ENCODE assay signal across 9 mouse cellular contexts in genomic region chr19:37239096-37239495, GRCm38 (mm10). TPM values are rescaled to one million over a fixed set of nuclear protein-coding genes. Genes with fewer than 3 reads are reported as not detected.
DNase-seq lines count a peak whose midpoint lies in the region; ATAC-seq lines count a peak whose summit lies in the region.
"Had no signal": no experiment of that assay in that cellular context is flagged by ENCODE, and none has a peak within 500 bp of the region (broad histone marks: within the 10 kb centered on the region; RNA-seq: fewer than 3 reads in every experiment).

No protein-coding gene starts in this region.

- ATAC-seq in erythroid progenitor cell, adult 5-6 weeks (replicated peaks; ENCODE audit: low FRiP score, poor library complexity, severe bottlenecking) = no peak
- no peak for ATAC-seq in hindbrain, embryonic 13.5 days (ENCODE audit: low FRiP score)

- H3K4me1 ChIP-seq in hindbrain, embryonic 13.5 days (replicated peaks) = peaks cover 17% of the 10 kb centered on the region

- WGBS in hindbrain, embryonic 13.5 days = 36% methylated on average over 4 of the region's 4 CpGs

- no peak overlapping the region for H3K4me3 ChIP-seq in hindbrain, embryonic 13.5 days
- H3K4me3 ChIP-seq: embryonic facial prominence, embryonic 13.5 days; limb, embryonic 13.5 days had no signal

- no peak overlapping the region for H3K9ac ChIP-seq in hindbrain, embryonic 13.5 days
- H3K9ac ChIP-seq: embryonic facial prominence, embryonic 13.5 days; limb, embryonic 13.5 days had no signal

- H3K27ac ChIP-seq in hindbrain, embryonic 13.5 days = no peak overlapping the region
- H3K27ac ChIP-seq: embryonic facial prominence, embryonic 13.5 days; limb, embryonic 13.5 days had no signal

- H3K4me2 ChIP-seq in hindbrain, embryonic 13.5 days = no peak overlapping the region
- H3K4me2 ChIP-seq: embryonic facial prominence, embryonic 13.5 days; limb, embryonic 13.5 days had no signal

- DNase-seq in kidney, postnatal 10 days = peak; percentile 76
- DNase-seq in kidney, adult 8-10 months = no peak
- DNase-seq in Muller cell, postnatal 12 days (ENCODE audit: inconsistent ontology term) = peak; percentile 31
- DNase-seq in embryo, embryonic 10.5 days (ENCODE audit: low spot score) = peak; percentile 78
- peak; percentile 30 to 48 for DNase-seq in lung, postnatal 4 days

- no peaks in the 10 kb centered on the region for H3K36me3 ChIP-seq in hindbrain, embryonic 13.5 days
- H3K36me3 ChIP-seq: embryonic facial prominence, embryonic 13.5 days; limb, embryonic 13.5 days had no signal

- peaks cover 33% of the 10 kb centered on the region for H3K27me3 ChIP-seq in hindbrain, embryonic 13.5 days

- no peaks in the 10 kb centered on the region for H3K9me3 ChIP-seq in hindbrain, embryonic 13.5 days
- H3K9me3 ChIP-seq: embryonic facial prominence, embryonic 13.5 days; limb, embryonic 13.5 days had no signal

RNA-seq across cellular contexts. Expression of gene Cpeb3, which starts 30.7 kb away (rescaled TPM):
- total RNA-seq in erythroid progenitor cell, adult 5-6 weeks (2015; ENCODE audit: low replicate concordance) = 39.6 and 42.8 TPM in 2 replicates
- total RNA-seq in erythroid progenitor cell, adult 5-6 weeks (2017; ENCODE audit: low replicate concordance) = 38.5 and 42.5 TPM in 2 replicates
- 11.4 TPM in 2 replicates for polyA plus RNA-seq in hindbrain, embryonic 13.5 days (2015; fragmentation: Nextera tagmentation; extraction: Ambion mirVana)

RNA-seq across cellular contexts. Expression of gene March5, which starts 31.8 kb away (rescaled TPM):
- total RNA-seq in erythroid progenitor cell, adult 5-6 weeks (2015; ENCODE audit: low replicate concordance) = 361 and 388 TPM in 2 replicates
- 349 and 424 TPM in 2 replicates for total RNA-seq in erythroid progenitor cell, adult 5-6 weeks (2017; ENCODE audit: low replicate concordance)
- polyA plus RNA-seq in hindbrain, embryonic 13.5 days (2015; fragmentation: Nextera tagmentation; extraction: Ambion mirVana) = 114 and 117 TPM in 2 replicates

Comparison
In these comparisons a context has a peak if more than half of its experiments do, and no peak if none do; other contexts are left out.
1. DNase-seq: peak in kidney, postnatal 10 days (single experiment), Muller cell, postnatal 12 days (single experiment), embryo, embryonic 10.5 days (single experiment) and lung, postnatal 4 days (2 of 2); none in kidney, adult 8-10 months (0 of 2).